Mouse (Mus musculus): ENCODE measurements around the gene Rims4.

Gene Rims4

DNA sequence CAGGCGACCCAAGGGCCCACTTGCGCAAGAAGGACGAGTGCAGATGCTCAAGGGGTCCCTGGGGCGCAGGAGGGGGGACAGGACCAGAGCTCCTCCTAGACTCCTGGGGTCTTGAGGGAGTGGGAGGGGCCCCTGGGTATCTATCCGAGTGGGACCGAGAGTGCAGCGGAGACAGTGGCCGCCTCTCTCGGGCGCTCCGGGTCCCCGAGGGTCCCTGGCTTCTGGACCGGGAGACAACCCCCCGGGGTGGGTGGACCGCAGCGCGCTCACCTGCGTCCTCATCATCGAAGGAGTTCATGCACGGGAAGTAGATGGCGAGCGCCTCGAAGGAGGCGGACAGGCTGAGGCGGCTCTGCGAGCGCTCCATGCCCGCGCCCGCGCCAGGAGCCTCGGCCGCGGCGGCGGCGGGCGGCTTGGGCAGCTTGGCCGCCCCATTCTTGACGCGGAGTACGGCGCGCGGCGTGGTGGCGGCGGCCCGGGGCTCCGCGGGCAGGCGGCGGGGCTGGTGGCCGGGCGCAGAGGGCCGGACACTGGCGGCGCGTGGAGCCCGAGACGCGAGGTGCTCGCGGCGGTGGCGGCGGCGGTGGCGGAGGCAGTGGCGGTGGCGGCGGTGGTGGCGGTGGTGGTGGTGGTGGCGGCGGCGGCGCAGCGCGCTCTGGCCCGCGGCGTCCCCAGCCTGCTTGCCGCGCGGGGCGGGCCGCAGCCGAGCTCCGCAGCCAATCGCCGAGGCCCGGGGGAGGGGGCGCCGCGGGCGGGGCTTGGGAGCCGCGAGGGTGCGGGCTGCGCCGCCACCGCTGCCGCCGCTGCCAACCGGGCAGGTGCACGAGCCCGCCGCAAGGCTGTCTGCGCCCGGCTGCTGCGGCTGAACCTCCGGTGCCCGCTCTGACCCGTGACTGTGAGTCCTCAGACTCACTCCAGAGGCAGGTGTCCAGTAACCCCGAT, at the start of gene Rims4:
Gene Rims4 (minus strand): TSS at position 367 of the 942 bp plus-strand sequence.
- peak; percentile 44 to 59 for DNase-seq (ENCODE audit: low spot score in 2 of 2)

DNA sequence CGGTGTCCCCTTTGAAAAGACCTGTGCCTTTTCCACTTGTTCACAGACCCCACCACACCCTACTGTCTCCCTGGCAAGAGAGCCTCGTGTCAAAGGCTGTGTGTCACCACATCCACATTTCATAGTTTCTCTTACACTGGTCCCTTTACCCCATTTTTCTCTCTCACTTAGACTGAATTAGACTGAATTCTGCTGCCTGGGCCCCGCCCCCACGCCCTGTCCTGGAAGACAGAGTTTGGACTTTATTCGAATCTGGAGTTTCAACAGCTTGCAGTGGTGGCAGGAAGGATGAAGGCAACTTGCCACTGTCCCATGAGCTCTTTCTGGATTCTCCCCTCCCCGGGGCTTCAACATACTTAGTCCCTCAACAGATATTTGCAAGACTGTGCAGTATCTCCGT, 47.2 kb upstream of the Rims4 start:
- no peak for DNase-seq (ENCODE audit: low spot score in 2 of 2)

DNA sequence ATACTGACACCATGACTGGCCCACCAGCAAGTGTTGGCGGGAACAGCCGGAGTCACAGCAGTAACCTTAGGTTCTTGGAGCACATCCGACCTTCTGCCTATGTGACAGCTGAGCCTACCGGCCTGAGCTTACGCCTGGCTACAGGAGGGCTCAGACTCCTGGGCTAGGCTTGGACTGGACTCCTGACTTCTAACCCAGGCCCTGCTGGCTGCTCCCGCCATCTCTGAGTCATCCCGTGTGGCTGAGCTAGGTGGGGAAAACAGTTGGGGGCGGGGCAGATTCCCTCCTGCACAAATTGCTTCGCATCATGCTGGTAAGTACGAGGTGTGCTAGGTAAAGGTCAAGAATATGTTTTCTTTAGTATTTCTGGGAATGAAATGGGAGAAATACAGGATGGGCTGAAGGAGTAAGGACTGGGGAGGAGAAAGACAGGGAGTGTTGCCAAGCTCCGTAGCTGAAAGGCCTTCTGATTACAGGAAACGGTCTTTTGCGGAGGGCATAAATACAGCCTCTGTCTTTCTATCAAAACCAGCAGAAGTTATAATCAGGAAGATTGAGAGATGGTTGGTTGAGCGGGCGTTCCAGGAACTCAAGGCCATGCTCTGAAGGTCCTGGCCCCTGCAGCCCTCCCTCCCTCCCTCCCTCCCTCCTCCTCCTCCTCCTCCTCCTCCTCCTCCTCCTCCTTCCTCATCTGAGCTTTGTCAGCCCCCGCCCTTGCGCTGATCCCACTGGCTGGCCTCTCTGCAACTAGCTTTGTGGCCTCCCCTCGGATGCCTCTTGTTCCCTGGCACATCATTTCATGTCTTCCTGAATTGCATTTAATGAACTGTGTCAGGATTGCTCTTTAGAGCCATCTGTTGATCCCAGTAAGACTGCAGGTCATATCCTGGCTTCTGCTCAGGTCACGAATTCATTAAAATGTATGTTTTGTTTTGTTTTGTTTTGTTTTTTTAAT, 46.4 kb upstream of the Rims4 start:
- no peak for DNase-seq (ENCODE audit: low spot score in 2 of 2)

DNA sequence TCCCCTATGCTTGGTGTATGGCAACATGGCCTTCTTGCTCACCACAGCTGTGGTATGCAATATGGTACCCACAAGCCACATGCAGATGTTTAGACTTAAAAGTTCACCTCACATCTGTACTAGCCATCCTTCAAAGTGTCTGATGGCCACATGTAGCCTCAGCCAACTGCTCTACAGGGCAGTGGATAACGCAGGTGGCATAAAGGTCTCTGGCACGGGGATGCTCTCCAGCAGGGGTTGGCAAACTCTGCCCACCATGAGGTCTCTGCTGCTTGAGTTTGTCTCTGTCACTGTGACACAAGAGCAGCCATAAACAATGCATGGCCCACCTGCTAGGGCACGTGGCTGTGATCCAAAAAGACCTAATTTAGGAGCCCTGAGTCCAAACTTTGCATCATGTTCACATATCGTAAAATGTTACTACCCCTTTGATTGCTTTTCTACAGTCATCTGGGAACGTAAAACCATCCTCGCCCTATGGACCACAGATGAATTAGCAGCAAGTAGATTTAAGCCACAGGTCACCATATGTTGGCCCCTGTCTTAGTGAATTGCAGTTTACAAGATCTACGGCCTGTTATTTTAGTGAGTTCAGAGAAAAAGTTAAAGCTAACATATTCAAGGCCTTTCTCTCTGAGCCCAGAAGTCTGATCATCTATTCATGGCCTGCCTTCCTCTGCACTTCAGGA, 35.3 kb upstream of the Rims4 start:
- no peak for DNase-seq (ENCODE audit: low spot score in 2 of 2)

DNA sequence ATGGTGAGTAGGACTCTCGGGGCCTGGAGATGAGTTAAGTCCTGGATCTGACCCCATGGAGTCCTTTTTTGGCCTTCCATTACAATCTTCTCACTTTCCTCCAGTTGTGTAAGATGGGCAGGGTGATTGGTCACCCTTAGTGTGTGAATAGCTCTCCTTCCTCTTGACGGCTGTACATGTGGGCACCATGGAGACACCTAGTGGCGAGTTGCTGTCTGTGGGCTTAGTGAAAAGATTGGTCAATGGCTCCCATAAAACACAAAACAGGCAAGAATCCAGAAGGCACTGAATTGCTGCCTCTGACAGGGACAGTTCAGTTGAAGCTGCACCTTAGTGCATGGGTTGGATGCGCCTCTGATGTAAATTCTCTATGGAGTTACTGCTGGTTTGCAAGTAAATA, 33.3 kb upstream of the Rims4 start:
- DNase-seq (ENCODE audit: low spot score in 2 of 2), result peak; percentile 52 to 53

DNA sequence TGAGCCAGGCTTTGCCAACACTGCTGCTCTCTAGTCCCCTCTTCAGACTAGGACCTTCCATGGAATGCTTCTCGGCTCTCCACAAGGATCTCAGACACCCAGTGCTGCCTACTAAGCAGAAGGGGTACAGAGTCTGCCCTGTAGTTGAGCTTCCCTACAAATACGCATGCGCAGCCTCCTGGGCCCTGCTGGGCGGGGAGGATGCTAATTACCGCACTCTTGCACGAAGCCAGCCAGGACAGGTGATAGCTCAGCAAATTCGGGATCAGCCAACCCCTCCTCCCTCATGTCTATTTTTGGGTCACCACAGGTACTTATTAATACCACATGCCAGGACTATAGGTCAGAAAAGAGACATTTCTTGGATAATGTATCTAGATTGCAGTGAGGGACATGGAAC, 29.5 kb upstream of the Rims4 start:
- DNase-seq (ENCODE audit: low spot score in 2 of 2), result no peak

DNA sequence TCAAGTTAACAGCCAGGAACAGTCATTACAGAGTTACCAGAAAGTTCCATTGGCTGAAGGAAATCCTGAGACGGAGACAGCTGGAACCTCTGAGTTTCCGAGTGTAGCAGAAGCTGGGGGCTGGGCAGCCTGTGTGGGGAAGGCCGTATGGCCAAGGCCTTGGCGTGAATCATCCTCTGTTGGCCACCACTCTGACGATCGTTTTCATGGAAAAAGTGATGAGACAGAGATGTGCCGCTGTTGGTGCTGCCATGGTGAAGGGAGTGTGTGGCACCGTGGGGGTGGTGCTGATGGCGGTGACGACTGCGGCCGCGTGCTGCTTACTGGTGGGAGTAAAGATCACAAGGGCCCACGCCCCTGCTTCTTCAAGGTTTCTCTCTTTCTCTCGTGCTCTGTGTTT, 27.7 kb upstream of the Rims4 start:
- DNase-seq (ENCODE audit: low spot score in 2 of 2), result no peak

DNA sequence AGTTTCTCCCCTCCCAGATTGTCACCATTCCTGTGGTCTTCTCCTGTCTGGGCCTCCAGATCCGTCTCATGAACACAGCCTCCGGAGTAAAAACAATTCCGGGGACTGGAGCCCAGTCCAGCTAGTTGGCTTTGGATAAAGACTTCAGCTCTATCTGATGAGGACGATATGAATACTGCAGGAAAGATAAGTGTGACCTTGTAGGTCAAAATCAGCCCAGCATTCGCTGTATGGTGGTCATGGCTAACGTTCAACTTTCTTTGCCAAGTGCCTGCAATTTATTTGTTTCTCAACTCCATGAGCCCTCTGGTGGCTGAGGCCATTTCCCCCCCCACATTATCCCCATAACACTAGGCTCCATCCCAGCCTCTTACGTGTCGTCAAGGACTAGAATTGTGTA, 26.0 kb upstream of the Rims4 start:
- no peak for DNase-seq (ENCODE audit: low spot score in 2 of 2)

DNA sequence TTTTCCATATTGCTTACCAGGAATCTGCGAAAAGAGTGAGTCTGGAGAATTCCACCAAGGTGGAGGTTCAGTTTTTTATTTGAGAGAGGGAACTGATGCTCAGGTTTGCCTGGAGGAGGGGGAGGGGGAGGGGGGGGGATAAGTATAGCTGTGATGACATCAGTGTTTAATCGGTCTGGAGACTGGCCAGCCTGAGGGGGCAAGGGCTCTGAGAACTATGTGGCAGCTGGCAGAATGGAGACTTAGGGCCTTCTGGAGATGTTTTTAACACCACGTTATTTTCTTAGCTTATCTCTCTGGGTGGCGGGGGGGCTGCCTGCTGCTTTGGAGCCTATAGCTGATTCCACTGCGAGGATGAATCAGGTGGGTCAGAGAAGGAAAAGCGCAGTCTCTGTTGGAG, 24.6 kb upstream of the Rims4 start:
- DNase-seq (ENCODE audit: low spot score in 2 of 2), result no peak

DNA sequence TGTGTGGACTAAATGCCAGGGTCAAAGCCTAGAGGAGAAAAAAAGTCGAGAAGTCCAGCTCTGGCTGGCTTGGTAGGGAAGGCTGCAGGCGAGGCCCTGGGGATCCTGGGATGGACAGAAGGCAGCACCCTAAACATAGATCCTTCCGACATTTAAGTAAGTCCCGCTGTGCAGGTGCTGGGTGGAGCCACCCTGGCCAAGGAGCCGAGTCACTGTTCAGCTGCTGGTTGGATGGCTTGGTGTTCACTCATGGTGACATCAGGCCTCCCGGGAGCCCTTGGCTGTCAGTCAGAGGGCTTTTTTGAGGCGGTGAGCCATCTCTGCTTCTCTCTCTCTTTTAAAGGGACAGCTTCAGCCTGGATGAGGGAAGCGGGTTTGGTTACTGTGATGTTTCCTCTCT, 21.0 kb upstream of the Rims4 start:
- peak in 1 of 2 experiments; percentile 15 for DNase-seq (ENCODE audit: low spot score in 2 of 2)

DNA sequence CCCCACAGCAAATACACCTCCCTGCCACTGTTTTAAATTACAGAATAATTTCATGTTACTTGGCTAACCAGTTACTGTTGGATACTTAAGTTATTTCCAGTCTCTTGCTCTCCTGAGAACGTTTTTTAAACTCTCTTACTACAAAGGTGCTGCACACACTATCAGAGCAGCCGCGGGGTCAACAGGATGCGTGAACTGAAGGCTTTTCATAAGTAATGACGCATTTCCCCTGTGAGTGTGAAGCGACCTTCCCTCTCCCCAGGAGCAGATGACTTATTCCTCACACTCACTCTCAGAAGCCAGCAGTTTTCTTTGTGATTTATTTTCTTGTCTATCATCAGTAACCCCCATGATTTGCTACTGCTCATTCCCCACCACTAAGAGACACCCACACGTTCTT, 13.7 kb upstream of the Rims4 start:
- no peak for DNase-seq (ENCODE audit: low spot score in 2 of 2)

DNA sequence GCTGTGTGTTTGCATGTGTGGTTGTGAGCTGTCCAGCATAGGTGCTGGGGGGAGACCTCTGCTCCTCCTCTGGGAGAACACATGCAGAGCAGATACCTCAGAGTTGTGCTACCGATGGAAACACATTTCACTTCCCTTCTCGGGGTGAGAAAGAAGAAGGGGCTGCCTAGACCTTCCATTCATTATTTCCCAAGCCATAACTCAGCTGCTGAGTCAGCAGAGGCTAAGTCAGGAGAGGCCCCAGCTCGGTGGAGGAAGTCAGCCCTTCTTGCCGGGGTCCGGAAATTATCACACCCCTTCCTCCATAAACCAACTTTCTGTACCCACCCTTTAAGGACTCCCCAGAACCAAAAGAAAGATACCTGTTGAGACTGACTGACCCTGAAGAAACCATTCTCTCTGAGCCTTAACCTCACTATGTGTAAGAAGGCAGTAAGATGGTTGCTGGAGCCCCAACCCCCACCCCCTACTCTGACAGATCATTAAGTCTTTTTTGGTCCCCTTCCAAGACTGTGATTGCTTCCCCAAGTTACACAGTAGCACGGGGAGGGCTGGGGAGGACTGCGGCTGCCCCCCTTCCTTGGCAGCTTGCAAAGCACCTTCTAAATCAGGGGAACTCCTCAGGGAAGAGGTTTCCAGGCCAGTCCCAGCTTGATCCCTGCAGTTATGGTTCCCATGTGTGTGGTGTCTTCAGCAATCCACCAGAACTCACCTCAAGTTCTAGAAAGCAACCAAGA, 10.1 kb upstream of the Rims4 start:
- DNase-seq (ENCODE audit: low spot score in 2 of 2), result no peak

DNA sequence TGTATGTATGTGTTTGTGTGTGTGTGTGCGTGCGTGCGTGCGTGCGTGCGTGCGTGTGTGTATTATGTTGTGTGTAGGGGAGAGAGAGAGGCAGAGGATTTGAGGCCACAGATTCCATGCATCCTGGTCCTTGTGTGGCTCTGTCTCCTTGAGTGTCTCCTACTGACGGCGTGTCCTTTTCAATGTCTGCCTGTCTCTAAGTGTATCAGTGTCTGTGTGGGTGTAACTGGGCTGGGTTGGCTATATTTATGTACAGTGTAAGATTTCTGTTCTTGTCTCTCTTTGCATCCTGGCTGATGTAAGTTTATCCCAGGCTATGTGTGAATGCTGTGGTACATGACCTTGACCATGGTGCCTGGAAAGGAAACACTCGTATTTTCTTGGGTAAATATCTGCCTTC, 6.6 kb upstream of the Rims4 start:
- no peak for DNase-seq (ENCODE audit: low spot score in 2 of 2)

DNA sequence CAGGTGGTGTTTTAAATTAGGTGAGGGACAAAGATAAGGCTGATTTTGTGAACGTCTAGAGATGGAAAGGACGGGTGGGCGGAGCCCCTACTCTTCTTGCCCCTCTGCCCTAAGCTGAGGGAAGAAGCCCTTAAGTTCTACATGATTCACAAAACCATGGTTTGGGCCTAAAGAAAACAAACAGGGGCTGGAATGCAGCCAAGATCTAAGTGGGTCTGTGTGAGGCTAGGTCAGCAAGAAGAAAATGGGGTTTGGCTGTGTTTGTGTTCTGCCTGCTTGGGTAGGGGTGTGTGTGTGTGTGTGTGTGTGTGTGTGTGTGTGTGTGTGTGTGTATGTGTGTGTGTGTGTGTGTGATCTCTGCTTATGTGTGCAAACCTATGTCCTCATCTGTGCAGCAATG, 6.0 kb upstream of the Rims4 start:
- DNase-seq (ENCODE audit: low spot score in 2 of 2), result no peak

DNA sequence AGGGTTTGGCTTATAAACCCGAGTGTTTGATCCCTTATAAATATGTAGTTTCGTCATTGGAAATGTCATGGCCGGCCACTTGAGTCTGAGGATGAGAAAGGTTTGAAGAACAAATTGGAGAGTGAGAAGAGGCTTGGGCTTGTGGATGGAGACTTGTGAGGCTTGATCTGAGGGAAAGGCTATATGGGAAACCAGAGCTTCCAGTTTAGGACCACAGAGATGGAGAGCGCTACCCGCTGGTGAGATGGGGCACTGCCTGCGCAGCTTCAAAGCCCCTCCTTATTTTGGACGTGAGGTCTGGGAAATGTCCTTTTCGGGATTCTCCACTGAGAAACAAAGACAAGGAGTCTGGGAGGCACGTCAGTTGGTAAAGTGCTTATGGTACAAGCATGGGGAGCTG, 4.6 kb upstream of the Rims4 start:
- DNase-seq (ENCODE audit: low spot score in 2 of 2), result no peak

DNA sequence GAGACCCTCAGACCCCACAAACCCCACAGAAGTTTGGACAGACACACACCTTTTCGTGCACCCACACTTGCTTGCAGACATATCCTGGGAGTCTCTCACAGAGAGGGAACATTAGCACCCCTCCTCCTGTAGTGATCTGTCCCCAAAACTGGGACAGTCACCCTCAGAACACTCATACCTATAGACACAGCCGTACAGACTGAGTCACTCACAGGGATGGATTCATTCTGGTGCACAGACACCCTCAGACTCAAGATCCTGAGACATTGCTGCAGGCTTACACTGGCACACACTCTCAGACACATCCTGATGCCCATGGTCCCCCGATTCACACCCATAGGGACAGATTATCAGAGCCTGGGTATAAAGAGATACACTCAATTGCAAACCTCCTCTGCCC, 1.1 kb upstream of the Rims4 start:
- no peak for DNase-seq (ENCODE audit: low spot score in 2 of 2)

DNA sequence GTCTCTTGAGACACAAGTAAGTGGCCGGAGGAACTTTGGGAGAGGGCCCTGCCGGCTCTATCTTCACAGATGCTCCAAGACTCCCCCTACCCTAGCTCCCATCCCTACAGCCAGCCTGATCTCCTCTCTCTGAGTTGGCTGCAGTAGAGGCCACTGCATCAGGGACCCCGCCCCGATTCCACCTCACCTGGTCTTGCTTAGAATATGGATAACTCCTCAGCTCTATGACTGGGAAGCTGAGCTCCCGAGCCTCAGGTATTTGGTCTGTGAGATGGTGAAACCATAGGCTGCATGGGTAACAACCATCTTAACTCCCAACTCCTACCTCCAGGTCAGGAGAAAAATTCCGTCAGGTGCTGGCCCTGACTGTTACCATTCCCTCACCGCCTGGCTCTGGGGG, 1.8 kb downstream of the Rims4 start:
- no peak for DNase-seq (ENCODE audit: low spot score in 2 of 2)

DNA sequence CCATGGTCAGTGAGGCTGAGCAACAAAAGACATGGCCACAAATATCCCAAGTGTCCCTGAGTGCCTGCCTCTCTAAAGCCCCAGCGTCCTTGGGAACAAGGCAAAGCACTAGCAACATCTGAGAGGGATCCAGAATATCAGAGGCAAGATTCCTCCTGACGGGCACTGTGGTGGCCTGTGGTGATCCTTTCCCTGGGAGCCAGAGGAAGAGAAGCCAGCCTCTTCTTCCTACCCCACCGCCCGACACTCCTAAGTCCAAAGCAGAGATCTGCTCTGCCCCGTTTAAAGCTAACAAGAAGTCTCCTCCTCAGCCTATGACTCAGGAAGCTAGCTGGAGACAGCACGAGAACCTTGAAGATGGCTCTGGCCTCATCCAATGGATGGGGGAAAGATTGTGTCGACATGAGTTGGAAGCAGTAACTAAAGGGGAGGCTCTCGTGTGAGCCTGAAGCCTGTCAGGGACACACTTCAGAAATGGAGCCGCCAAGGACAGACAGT, 3.1 kb downstream of the Rims4 start:
- no peak for DNase-seq (ENCODE audit: low spot score in 2 of 2)

DNA sequence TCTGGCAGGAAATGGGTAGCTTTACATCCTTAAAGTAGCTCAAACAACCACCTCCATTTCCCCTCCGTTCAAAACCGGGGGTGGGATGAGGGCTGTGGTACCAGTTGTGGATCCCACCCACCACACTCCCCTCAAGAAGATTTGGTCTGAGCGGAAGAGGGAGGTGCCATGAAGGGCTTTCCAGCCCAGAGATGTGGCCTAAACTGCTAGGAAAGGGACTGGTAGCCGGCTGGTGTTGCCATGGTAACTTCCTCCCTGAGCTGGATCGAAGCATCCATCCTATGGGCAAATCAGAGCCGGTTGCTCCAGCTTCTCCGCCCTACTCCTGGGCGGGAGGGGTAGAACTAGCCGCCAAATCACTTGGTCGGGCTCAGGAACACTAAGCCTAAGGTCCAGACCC, 4.4 kb downstream of the Rims4 start:
- peak; percentile 49 to 66 for DNase-seq (ENCODE audit: low spot score in 2 of 2)

DNA sequence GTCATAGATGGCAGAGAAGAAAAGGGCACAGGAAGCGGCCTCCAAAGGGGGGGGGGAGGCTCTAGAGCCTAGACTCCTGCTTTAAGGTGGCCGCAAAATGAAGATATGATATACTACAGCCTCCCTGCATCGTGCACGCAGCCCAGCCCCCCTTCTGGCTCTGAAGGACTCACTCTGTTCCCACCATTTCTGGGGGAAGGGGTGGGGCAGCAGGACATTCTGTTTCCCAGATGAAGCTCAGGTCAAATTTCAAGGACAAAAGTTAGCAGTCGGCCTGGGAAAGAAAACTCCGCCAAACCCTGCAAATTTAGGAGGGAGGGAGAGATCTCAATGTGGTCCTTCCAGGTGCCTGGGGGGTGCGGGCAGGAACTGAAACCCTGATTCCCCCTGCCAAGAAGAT, 4.8 kb downstream of the Rims4 start:
- no peak for DNase-seq (ENCODE audit: low spot score in 2 of 2)

DNA sequence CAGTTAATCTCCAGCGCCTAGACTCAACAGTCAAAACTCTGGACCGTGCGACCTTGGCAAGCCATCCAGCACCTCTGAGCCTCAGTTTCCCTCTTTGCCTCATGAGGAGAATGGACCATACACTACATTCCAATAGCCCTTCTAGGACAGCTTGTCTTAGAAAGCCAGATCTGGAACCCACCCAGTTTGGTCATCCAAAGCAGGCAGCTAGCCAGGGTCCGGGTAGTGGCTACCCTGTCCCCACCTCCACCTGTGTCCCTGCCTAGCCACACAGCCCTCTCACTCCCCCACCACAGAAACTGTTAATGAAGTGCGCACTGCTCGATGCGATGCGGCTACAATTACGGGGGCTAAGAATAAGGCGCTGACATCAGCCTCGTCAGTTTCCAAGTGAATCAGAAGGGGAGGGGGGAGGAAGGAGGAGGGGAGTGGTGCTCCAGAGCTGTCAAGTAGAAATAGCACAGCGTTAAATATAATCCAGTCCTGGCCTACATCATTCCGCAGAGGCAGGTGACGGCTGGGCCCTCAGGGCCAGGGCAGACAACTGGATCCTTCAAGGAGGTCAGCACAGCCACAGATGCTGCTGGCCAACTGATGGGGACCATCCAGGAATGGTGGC, 6.5 kb downstream of the Rims4 start:
- DNase-seq (ENCODE audit: low spot score in 2 of 2), result peak in 1 of 2 experiments; percentile 27
